Mouse (Mus musculus) limb, embryonic 10.5 days (tissue): ENCODE measurements around the gene Vac14. TPM values are rescaled to one million over a fixed set of nuclear protein-coding genes. Genes with fewer than 3 reads are reported as not detected.

Experiments
- DNase-seq: peaks from one replicate; pipeline ENCODE4 v3.0.0-alpha.2; 2017; ENCODE audit warnings: low spot score
- H3K27ac ChIP-seq: fragments of 300-500 bp; sonication (generic); 2 replicates; pipeline ENCODE4 v1.5.1; 2016; ENCODE audit warnings: mild to moderate bottlenecking
- H3K27me3 ChIP-seq: fragments of 300-500 bp; sonication (generic); 2 replicates; pipeline ENCODE4 v1.6.1; 2016; ENCODE audit warnings: low read depth, mild to moderate bottlenecking; ENCODE audit not compliant: poor library complexity, severe bottlenecking
- H3K36me3 ChIP-seq: fragments of 300-500 bp; sonication (generic); 2 replicates; pipeline ENCODE4 v1.6.1; 2016; ENCODE audit warnings: mild to moderate bottlenecking, moderate library complexity
- H3K4me1 ChIP-seq: fragments of 300-500 bp; sonication (generic); 2 replicates; pipeline ENCODE4 v1.6.1; 2016
- H3K4me3 ChIP-seq: fragments of 300-500 bp; sonication (generic); 2 replicates; pipeline ENCODE4 v1.5.1; 2016; ENCODE audit warnings: mild to moderate bottlenecking, moderate library complexity
- H3K9me3 ChIP-seq: fragments of 300-500 bp; sonication (generic); replicated peaks from 2 replicates; pipeline ENCODE4 v1.6.1; 2016; ENCODE audit warnings: mild to moderate bottlenecking
- WGBS: fragments of 180-500 bp; shearing (Covaris S2); methylation state at CpG from one replicate; pipeline ENCODE4 v1.1.7; 2016; 5-methylcytosine and 5-hydroxymethylcytosine counted together
- polyA plus RNA-seq: library from polyadenylated mRNA; unstranded; fragments of >200 nt; fragmentation: Nextera tagmentation; extraction: Ambion mirVana; gene quantifications from 2 replicates; pipeline ENCODE4 v1.2.1, GENCODE M21; 2016

Vac14 gene
- polyA plus RNA-seq, 1 experiment from 2014 or later: 30.8 TPM

- H3K9me3 ChIP-seq: no peaks in the 10 kb centered on the region
- H3K36me3 ChIP-seq: peaks cover 89% of the 10 kb centered on the region
- H3K27ac ChIP-seq: peak overlapping the region; percentile 53
- H3K4me3 ChIP-seq: 0 out of 2 replicates have a peak overlapping the region, but pooled peaks have one; percentile 0
- peaks cover 55% of the 10 kb centered on the region for H3K4me1 ChIP-seq
- 11% methylated on average over 18 of the region's 18 CpGs for WGBS
- H3K27me3 ChIP-seq: no peaks in the 10 kb centered on the region
- peak; percentile 90 for DNase-seq
Observed at GRCm38 (mm10) chr8:110726893-110727292, 108.5 kb downstream of the Vac14 start.

GRCm38 (mm10) chr8:110731346-110731859 is 113.0 kb downstream of the Vac14 start:
- WGBS: 94% methylated on average over 8 of the region's 8 CpGs
- peaks cover 100% of the 10 kb centered on the region for H3K36me3 ChIP-seq
- H3K27me3 ChIP-seq: no peaks in the 10 kb centered on the region
- no peak for DNase-seq
- no peak overlapping the region for H3K27ac ChIP-seq
- H3K9me3 ChIP-seq: no peaks in the 10 kb centered on the region
- H3K4me3 ChIP-seq: no peak overlapping the region
- H3K4me1 ChIP-seq: peaks cover 10% of the 10 kb centered on the region

- no peak overlapping the region for H3K4me3 ChIP-seq
- H3K4me1 ChIP-seq: no peaks in the 10 kb centered on the region
- no peaks in the 10 kb centered on the region for H3K9me3 ChIP-seq
- peaks cover 100% of the 10 kb centered on the region for H3K36me3 ChIP-seq
- WGBS: 94% methylated on average over 8 of the region's 8 CpGs
- H3K27me3 ChIP-seq: no peaks in the 10 kb centered on the region
- no peak for DNase-seq
- no peak overlapping the region for H3K27ac ChIP-seq
Observed at GRCm38 (mm10) chr8:110733036-110733435, 114.7 kb downstream of the Vac14 start.

- Histone ChIP-seq H3K27me3 (no peaks in the 10 kb centered on the region), H3K4me3 (no peak overlapping the region), H3K4me1 (no peaks in the 10 kb centered on the region), H3K27ac (no peak overlapping the region), H3K36me3 (peaks cover 85% of the 10 kb centered on the region), H3K9me3 (no peaks in the 10 kb centered on the region)
- DNase-seq: no peak
- 93% methylated on average over 35 of the region's 35 CpGs for WGBS
Observed at GRCm38 (mm10) chr8:110738591-110739195, 120.3 kb downstream of the Vac14 start.

GRCm38 (mm10) chr8:110740629-110741175 is 122.3 kb downstream of the Vac14 start:
- no peaks in the 10 kb centered on the region for H3K9me3 ChIP-seq
- WGBS: 89% methylated on average over 5 of the region's 5 CpGs
- no peaks in the 10 kb centered on the region for H3K27me3 ChIP-seq
- H3K36me3 ChIP-seq: peaks cover 65% of the 10 kb centered on the region
- no peaks in the 10 kb centered on the region for H3K4me1 ChIP-seq
- DNase-seq: no peak
- no peak overlapping the region for H3K27ac ChIP-seq
- H3K4me3 ChIP-seq: no peak overlapping the region

- Histone ChIP-seq H3K9me3 (no peaks in the 10 kb centered on the region), H3K27me3 (no peaks in the 10 kb centered on the region), H3K4me1 (no peaks in the 10 kb centered on the region), H3K4me3 (no peak overlapping the region), H3K27ac (no peak overlapping the region), H3K36me3 (peaks cover 52% of the 10 kb centered on the region)
- no peak for DNase-seq
- 77% methylated on average over 15 of the region's 15 CpGs for WGBS
Observed at GRCm38 (mm10) chr8:110741816-110742451, 123.5 kb downstream of the Vac14 start.

GRCm38 (mm10) chr8:110742452-110742818 is 124.0 kb downstream of the Vac14 start:
- no peaks in the 10 kb centered on the region for H3K4me1 ChIP-seq
- peaks cover 47% of the 10 kb centered on the region for H3K36me3 ChIP-seq
- 92% methylated on average over 5 of the region's 5 CpGs for WGBS
- H3K27ac ChIP-seq: no peak overlapping the region
- H3K4me3 ChIP-seq: no peak overlapping the region
- H3K9me3 ChIP-seq: no peaks in the 10 kb centered on the region
- H3K27me3 ChIP-seq: no peaks in the 10 kb centered on the region
- no peak for DNase-seq

GRCm38 (mm10) chr8:110745162-110745561 is 126.8 kb downstream of the Vac14 start:
- no peak overlapping the region for H3K27ac ChIP-seq
- peaks cover 20% of the 10 kb centered on the region for H3K36me3 ChIP-seq
- no peak for DNase-seq
- no peaks in the 10 kb centered on the region for H3K4me1 ChIP-seq
- H3K27me3 ChIP-seq: no peaks in the 10 kb centered on the region
- H3K4me3 ChIP-seq: no peak overlapping the region
- WGBS: 96% methylated on average over 10 of the region's 10 CpGs
- H3K9me3 ChIP-seq: no peaks in the 10 kb centered on the region

- 65% methylated on average over 9 of the region's 9 CpGs for WGBS
- no peak overlapping the region for H3K27ac ChIP-seq
- H3K36me3 ChIP-seq: peaks cover 8% of the 10 kb centered on the region
- no peaks in the 10 kb centered on the region for H3K9me3 ChIP-seq
- no peak overlapping the region for H3K4me3 ChIP-seq
- DNase-seq: no peak
- no peaks in the 10 kb centered on the region for H3K4me1 ChIP-seq
- H3K27me3 ChIP-seq: no peaks in the 10 kb centered on the region
Observed at GRCm38 (mm10) chr8:110746661-110747060, 128.3 kb downstream of the Vac14 start.

- Histone ChIP-seq H3K4me3 (no peak overlapping the region), H3K27me3 (no peaks in the 10 kb centered on the region), H3K4me1 (peaks cover 2% of the 10 kb centered on the region), H3K27ac (no peak overlapping the region), H3K9me3 (no peaks in the 10 kb centered on the region), H3K36me3 (no peaks in the 10 kb centered on the region)
- DNase-seq: no peak
- WGBS: 62% methylated on average over 10 of the region's 10 CpGs
Observed at GRCm38 (mm10) chr8:110749500-110750170, 131.2 kb downstream of the Vac14 start.

GRCm38 (mm10) chr8:110750269-110750668 is 131.9 kb downstream of the Vac14 start:
- DNase-seq: no peak
- H3K36me3 ChIP-seq: no peaks in the 10 kb centered on the region
- 55% methylated on average over 13 of the region's 13 CpGs for WGBS
- peaks cover 8% of the 10 kb centered on the region for H3K4me1 ChIP-seq
- H3K9me3 ChIP-seq: no peaks in the 10 kb centered on the region
- no peak overlapping the region for H3K27ac ChIP-seq
- no peak overlapping the region for H3K4me3 ChIP-seq
- no peaks in the 10 kb centered on the region for H3K27me3 ChIP-seq

GRCm38 (mm10) chr8:110751490-110751889 is 133.1 kb downstream of the Vac14 start:
- Histone ChIP-seq H3K27ac (no peak overlapping the region), H3K4me3 (no peak overlapping the region), H3K27me3 (no peaks in the 10 kb centered on the region), H3K36me3 (no peaks in the 10 kb centered on the region), H3K4me1 (peaks cover 9% of the 10 kb centered on the region), H3K9me3 (no peaks in the 10 kb centered on the region)
- WGBS: 83% methylated on average over 5 of the region's 5 CpGs
- no peak for DNase-seq

GRCm38 (mm10) chr8:110754713-110755112 is 136.3 kb downstream of the Vac14 start:
- H3K27ac ChIP-seq: 0 out of 2 replicates have a peak overlapping the region, but pooled peaks have one; percentile 14
- 56% methylated on average over 4 of the region's 4 CpGs for WGBS
- H3K9me3 ChIP-seq: no peaks in the 10 kb centered on the region
- no peak overlapping the region for H3K4me3 ChIP-seq
- H3K36me3 ChIP-seq: no peaks in the 10 kb centered on the region
- DNase-seq: no peak
- peaks cover 9% of the 10 kb centered on the region for H3K4me1 ChIP-seq
- no peaks in the 10 kb centered on the region for H3K27me3 ChIP-seq
